Mouse (Mus musculus) urinary bladder, postnatal 36 days (tissue): Measurements from ENCODE around the gene Mrpl28.
"Not testable (repeated sequence)": the region's sequence is repeated elsewhere in the genome, so short reads cannot be mapped to it uniquely, and the experiment has no call there.

Experiments used
- DNase-seq, 2 experiments: peaks; one replicate each; pipeline ENCODE4 v3.0.0; 2022; ENCODE audit warnings: low spot score in 2 of 2, mixed read lengths in 1 of 2

The Mrpl28 gene

GRCm38 (mm10) chr17:26175248-26175647 is 51.9 kb downstream of the Mrpl28 start:
- DNase-seq, result not testable (repeated sequence)
